Mouse (Mus musculus): ENCODE results near the gene Gm13289.
"Not testable (repeated sequence)": the region's sequence is repeated elsewhere in the genome, so short reads cannot be mapped to it uniquely, and the experiment has no call there.

Gm13289 gene

DNA sequence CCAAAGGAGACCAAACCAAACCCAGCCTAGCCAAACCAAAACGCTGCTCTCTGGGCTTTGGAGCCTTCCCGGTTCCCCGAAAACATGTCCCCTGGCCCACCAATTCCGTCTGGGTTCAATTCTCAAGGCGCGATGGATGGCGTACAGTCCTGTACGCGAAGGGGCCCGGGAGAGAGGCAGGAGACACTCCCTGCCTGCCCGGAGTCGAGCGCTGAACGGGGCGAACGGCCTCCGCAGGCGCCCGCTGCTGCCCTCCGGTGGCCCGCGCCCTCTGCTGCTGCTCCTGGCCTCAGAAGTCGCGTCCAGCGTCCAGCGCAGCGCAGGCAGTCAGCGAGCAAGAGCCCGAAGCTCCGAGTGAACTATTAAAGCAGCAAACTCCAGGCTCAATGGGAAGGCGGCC lies 5.6 kb downstream of the Gm13289 start:
- not testable (repeated sequence) for DNase-seq (ENCODE audit: low read depth, low spot score)

DNA sequence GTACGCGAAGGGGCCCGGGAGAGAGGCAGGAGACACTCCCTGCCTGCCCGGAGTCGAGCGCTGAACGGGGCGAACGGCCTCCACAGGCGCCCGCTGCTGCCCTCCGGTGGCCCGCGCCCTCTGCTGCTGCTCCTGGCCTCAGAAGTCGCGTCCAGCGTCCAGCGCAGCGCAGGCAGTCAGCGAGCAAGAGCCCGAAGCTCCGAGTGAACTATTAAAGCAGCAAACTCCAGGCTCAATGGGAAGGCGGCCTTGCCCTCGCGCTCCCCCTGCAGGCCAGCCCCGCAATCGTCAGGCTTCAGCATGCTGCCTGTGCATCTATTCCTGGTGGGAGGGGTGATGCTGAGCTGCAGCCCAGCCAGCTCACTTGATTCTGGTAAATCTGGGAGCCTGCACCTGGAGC lies 8.7 kb downstream of the Gm13289 start, which contains the start of gene Gm13276:
Gene Gm13276 (plus strand): TSS at position 301 of the 400 bp plus-strand sequence.
- not testable (repeated sequence) for DNase-seq (ENCODE audit: low read depth, low spot score)

DNA sequence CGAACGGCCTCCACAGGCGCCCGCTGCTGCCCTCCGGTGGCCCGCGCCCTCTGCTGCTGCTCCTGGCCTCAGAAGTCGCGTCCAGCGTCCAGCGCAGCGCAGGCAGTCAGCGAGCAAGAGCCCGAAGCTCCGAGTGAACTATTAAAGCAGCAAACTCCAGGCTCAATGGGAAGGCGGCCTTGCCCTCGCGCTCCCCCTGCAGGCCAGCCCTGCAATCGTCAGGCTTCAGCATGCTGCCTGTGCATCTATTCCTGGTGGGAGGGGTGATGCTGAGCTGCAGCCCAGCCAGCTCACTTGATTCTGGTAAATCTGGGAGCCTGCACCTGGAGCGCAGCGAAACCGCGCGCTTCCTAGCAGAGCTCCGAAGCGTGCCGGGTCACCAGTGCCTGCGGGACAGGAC lies 11.7 kb downstream of the Gm13289 start, which contains the start of gene Gm13277:
Gene Gm13277 (plus strand): TSS at position 231 of the 400 bp plus-strand sequence.
- not testable (repeated sequence) for DNase-seq (ENCODE audit: low read depth, low spot score)

GRCm38 (mm10) chr4:88791250-88791649 lies 14.5 kb downstream of the Gm13289 start, which contains the start of gene Gm13278:
Gm13278 (plus strand) TSS chr4:88791550.
- not testable (repeated sequence) for DNase-seq (ENCODE audit: low read depth, low spot score)

- DNase-seq (ENCODE audit: low read depth, low spot score), result not testable (repeated sequence)
Observed at GRCm38 (mm10) chr4:88793936-88794675, 17.4 kb downstream of the Gm13289 start, which contains the start of gene Gm13275. Gm13275 (plus strand) TSS chr4:88794487.

- not testable (repeated sequence) for DNase-seq (ENCODE audit: low read depth, low spot score)
Observed at GRCm38 (mm10) chr4:88797097-88797496, 20.4 kb downstream of the Gm13289 start, which contains the start of gene Gm13279. Gm13279 (plus strand) TSS chr4:88797397.

GRCm38 (mm10) chr4:88799365-88799764 lies 22.6 kb downstream of the Gm13289 start, which contains the start of gene Gm13285:
Gm13285 (plus strand) TSS chr4:88799665.
- DNase-seq (ENCODE audit: low read depth, low spot score), result not testable (repeated sequence)

GRCm38 (mm10) chr4:88802954-88803353 lies 26.2 kb downstream of the Gm13289 start, which contains the start of gene Gm13287:
Gm13287 (plus strand) TSS chr4:88803254.
- not testable (repeated sequence) for DNase-seq (ENCODE audit: low read depth, low spot score)

- DNase-seq (ENCODE audit: low read depth, low spot score), result not testable (repeated sequence)
Observed at GRCm38 (mm10) chr4:88805231-88805630, 28.5 kb downstream of the Gm13289 start, which contains the start of gene Gm13288. Gm13288 (plus strand) TSS chr4:88805531.

DNA sequence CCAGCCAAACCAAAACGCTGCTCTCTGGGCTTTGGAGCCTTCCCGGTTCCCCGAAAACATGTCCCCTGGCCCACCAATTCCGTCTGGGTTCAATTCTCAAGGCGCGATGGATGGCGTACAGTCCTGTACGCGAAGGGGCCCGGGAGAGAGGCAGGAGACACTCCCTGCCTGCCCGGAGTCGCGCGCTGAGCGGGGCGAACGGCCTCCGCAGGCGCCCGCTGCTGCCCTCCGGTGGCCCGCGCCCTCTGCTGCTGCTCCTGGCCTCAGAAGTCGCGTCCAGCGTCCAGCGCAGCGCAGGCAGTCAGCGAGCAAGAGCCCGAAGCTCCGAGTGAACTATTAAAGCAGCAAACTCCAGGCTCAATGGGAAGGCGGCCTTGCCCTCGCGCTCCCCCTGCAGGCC lies 29.0 kb downstream of the Gm13289 start:
- DNase-seq (ENCODE audit: low read depth, low spot score), result not testable (repeated sequence)

DNA sequence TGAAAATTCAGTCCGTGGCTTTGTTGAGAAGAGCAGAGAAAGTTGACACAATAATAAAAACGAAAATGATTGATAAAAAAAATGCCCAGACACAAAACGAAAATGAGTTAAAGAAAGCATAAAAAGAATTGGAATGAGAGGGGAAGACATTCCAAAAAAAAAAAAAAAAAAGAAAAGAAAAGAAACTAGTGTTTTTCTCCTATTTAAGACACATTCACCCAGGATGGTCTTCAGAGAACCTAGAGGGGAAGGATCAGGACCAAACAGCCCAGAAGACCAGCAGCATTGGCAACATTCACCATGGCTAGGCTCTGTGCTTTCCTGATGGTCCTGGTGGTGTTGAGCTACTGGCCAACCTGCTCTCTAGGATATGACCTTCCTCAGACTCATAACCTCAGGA lies 39.2 kb downstream of the Gm13289 start, which contains the start of gene Ifna7:
Gene Ifna7 (plus strand): TSS at position 301 of the 400 bp plus-strand sequence.
- no peak for DNase-seq (ENCODE audit: low read depth, low spot score)

DNA sequence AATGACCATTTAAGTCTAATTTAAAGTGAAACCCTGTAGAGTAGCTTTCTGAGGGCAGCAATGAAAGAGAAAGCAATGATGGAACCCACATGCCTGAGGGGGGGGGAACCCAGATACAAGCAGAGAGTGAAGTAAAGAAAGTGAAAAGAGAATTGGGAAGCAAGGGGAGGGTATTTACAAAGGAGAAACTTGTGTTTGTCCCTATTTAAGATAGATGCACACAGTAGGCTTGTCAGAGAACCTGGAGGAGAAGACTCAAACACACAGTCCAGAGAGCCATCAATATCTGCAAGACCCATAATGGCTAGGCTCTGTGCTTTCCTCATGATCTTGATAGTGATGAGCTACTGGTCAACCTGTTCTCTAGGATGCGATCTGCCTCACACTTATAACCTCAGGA lies 42.9 kb downstream of the Gm13289 start, which contains the start of gene Ifna11:
Gene Ifna11 (plus strand): TSS at position 301 of the 400 bp plus-strand sequence.
- no peak for DNase-seq (ENCODE audit: low read depth, low spot score)

DNA sequence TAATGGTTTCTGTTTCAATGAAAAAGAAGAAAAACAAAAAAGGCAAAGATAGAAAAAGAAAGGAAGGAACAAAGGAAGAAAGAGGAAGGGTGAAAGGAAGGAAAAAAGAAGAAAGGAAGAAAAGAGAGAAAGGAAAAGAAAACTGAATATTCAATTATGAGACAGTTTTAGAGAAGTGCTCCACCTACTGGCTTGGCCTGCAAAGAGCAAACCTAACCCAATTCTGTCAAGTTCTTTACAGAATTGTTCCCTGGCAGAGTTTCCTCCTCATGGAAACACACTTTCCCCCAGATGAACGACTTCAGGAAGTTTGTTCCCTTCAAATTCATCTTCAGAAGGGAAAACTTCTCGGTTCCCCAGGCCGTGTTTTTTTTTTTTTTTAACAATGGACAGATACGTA lies 46.3 kb downstream of the Gm13289 start:
- peak; percentile 29 for DNase-seq (ENCODE audit: low read depth, low spot score)
